Mouse (Mus musculus): ENCODE measurements around the gene Thsd7b.

GRCm38 (mm10) chr1:129473504-129473903 lies 200.4 kb downstream of the Thsd7b start:
- TF ChIP-seq POLR2AphosphoS2 (IDR thresholded peaks at IDR 0.05; ENCODE audit: insufficient read length, low read depth) (no peak), MAX (IDR thresholded peaks at IDR 0.05; ENCODE audit: low read depth) (no peak), POLR2A (IDR thresholded peaks at IDR 0.05; ENCODE audit: insufficient read length, low read depth) (no peak), USF1 (IDR thresholded peaks at IDR 0.05; ENCODE audit: low read depth) (no peak)
